Mouse (Mus musculus) urinary bladder, postnatal 10 days (tissue): Measurements from ENCODE around the gene Adgrf4.

ENCODE experiments used
- DNase-seq: peaks from one replicate; pipeline ENCODE4 v3.0.0; 2022; ENCODE audit warnings: low spot score

The Adgrf4 gene

DNA sequence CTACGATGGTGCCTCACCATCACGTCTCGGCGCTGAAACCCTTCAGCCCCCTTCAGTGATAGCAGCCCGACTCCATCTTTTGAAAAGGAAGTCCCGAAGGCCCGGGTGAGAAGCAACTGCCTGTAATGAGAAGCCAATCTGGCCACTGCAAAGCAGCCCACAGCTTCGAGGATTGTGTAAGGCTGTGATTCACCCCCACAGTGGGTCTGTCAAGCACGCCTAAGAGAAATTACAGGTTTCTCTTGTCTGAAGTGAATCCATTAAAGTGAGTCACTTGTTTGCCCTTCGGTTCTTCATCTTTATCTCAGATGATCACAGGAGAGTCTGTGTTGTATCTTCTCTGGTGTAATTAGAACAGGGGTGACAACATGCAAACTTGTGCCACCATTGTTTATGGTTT is at the start of gene Adgrf4:
Adgrf4 (minus strand) TSS at position 149 of the 400 bp plus-strand sequence.
- no peak for DNase-seq

DNA sequence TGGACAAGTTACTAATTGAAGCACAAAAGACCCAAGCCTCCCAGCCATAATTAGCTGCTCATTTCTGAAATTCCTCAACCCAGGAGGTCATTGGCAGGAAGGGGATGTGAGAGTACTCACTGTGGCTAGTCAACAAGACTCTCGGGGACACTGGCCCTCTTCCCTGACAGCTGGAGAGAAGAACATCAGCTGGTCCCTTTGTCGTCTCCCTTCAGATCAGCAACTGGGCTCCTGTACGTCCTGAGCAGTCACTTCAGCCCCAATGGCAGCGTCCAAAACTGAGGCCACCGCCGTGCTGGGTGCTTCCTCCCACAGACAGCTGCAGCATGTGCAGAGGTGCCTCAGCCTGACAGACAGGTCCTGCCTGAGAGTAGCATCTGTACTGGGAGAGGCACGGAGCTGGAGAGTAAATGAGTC is 49.7 kb upstream of the Adgrf4 start, which contains the start of gene Adgrf2:
Adgrf2 (minus strand) TSS at position 379 of the 417 bp plus-strand sequence.
- no peak for DNase-seq

DNA sequence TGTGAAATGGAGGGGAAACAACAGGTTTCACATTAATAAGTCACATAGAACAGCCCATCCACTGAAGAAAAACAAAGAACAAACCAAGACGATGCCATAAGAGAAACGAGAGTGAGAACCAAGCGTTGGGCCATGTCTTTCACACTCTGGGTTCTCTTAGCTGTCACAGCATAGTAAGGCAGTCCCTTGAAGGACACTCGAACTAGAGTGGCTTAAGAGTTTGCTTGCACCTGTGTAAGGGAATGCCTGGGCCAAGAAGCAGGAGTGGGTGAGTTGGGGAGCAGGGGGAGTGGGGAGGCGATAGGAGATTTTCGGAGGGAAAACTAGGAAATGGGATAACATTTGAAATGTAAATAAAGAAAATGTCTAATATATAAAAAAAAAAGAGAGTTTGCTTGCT is 46.7 kb upstream of the Adgrf4 start:
- no peak for DNase-seq

DNA sequence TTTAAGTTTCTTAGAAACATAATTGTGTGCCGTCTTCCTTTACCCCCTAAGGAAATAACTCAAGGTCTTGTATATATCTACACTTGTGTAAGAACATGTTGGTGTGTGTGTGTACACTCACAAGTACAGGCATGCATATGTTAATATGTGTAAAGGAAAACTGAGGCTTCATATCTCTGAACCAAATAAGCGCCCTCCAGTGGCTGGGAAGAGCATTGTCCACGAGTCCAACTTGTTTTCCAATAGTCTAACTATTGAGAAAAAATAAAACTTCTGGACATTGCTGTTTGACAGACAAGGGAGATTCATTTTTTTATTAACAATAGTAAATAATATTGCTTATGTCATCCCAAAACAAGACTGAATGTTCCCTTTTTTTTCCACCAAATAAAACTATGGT is 25.1 kb upstream of the Adgrf4 start:
- DNase-seq, result no peak

GRCm38 (mm10) chr17:42714991-42715390 is 22.9 kb upstream of the Adgrf4 start:
- DNase-seq, result no peak

- DNase-seq, result no peak
These were observed 18.6 kb upstream of the Adgrf4 start for GRCm38 (mm10) chr17:42710717-42711116.

DNA sequence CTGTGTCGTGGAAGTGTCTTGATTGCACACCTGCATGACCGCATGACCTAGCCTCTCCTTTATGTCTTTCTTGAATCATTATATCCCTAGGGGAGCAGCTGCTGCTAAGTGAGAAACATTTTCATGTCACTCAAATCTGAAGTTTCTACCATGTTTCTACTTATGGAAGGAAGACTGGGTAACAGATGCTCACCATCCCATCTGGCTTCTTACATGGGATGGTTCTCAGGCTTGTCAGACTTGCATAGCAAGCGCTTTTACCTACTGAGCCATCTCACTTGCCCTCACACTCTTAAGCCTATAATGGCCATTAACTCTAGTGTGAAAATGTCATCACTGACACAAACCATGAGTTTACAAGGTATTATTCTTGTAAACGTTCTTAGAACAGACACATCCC is 13.5 kb upstream of the Adgrf4 start:
- no peak for DNase-seq

GRCm38 (mm10) chr17:42702198-42702597 is 10.1 kb upstream of the Adgrf4 start:
- no peak for DNase-seq

DNA sequence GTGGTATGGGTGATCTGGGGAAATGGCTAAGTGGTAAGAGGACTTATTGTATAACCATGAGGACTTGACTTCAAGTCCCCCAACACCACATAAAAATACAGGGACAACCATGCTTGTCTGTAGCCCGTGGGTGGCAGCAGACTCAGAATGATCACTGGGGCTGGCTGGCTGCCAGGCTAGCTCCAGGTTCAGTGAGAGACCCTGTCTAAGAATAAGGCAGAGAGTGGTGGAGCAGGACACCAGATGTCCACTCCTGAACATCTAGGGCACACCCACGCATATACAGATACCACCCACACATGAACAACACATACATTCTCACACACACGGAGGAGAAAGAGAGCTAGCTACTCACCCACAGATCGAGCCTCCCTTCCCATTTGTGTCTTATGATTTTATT is 2.6 kb upstream of the Adgrf4 start:
- no peak for DNase-seq

- no peak for DNase-seq
These were observed 1.6 kb downstream of the Adgrf4 start for GRCm38 (mm10) chr17:42690531-42690930.

DNA sequence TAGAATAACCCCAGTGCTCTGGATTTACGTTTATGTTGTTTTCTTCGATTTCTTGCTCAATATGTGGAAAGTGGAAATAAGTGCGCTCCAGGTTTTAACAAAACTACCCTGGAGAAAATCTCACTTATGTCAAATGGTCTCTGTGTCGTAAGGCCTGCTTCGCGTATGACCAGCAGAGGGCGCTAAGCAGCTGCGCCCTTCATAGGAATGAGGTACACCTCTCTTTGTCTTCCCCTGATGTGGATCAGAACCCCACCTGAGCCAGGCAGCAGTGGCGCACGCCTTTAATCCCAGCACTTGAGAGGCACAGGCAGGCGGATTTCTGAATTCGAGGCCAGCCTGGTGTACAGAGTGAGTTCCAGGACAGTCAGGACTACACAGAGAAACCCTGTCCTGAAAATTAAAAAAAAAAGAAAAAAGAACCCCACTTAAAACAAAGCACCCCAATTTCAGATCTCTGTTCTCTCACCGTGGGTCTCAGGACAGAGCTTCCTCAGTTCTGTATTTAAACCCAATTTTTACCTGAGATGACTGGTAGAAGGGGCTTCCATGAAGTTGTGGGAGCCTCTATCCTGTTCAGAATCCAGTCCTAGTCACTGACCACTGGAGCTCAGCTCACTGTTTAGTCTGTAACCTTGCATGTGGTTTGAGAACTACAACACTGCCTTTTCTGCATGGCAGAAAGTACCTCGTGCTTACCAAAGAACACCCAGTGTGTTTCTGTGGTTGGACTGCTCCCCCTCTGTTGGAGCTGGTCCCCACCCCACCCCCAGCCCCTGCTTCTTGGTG is 33.3 kb downstream of the Adgrf4 start:
- no peak for DNase-seq

DNA sequence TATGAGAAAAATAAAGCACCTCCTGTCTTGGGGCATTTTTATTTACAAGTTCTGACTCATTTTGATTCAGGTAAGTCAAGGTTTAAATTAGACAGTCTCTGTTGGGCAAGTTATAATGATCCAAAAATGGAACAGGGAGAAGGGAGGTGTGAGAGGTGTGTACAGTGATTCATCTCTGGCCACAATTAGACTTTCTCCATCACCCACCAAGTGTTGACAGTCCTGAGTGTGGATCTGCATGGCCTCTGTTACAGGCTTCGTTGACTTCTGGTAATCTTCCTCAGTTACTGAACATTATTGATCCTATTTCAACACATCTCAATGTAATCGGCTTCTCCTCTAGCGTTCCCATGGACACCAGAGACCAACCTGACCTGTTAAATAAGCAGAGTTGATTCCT is 48.7 kb downstream of the Adgrf4 start:
- no peak for DNase-seq

DNA sequence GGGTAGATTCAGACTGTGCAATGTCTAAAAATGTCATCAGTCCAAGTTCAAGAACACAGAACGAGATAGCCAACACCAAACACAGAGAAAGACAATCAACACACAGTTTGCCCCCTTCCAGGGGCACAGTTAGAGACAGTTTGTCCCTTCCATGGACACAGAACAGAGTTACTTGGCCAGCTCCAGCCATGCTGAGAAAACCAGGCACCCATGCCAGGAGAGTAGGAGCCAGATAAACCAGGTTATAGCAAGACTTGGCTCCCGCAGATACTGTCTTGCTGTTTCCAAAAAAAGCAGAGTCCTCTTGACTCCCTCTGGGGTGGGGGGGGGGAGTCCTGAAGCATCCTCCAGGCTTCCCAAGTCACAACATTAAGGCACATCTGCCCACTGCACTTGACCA is 61.9 kb downstream of the Adgrf4 start:
- DNase-seq, result no peak

GRCm38 (mm10) chr17:42613043-42613737 is 78.9 kb downstream of the Adgrf4 start:
- DNase-seq, result no peak

GRCm38 (mm10) chr17:42611295-42611694 is 80.8 kb downstream of the Adgrf4 start, which contains the start of gene Opn5:
TSS of gene Opn5 (minus strand) at chr17:42611395.
- no peak for DNase-seq

DNA sequence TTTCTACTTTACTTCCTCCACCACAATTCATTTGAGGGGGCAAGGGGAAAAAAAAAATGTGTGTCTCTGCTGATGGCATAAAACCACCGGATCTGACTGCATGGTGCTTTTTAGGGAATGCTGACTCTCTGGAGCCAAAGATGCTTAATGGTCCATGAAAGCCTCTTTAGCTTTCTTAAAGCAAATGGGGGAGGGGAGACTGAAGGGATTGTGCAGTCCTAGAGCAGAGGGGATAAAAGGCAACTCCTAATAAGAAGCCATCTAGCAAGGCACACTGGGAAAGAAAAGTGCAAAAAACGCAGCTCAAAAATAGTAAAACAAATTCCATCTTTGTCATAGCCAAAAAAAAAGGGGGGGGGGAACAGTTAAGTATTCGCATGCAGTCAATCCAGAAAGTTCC is 83.8 kb downstream of the Adgrf4 start:
- no peak for DNase-seq
